Mouse (Mus musculus) CH12.LX (cell line): Measurements from ENCODE around the gene Mospd3.

Experiments
- CTCF ChIP-seq, 2 experiments: IDR thresholded peaks in 1 of 2; conservative IDR thresholded peaks in 1 of 2; 2 replicates each; pipeline ENCODE4 v1.5.1; 2011 to 2012; ENCODE audit warnings: low read depth in 2 of 2, low read length in 2 of 2, improper control_type of control experiment in 1 of 2, inconsistent platforms in 1 of 2, mild to moderate bottlenecking in 1 of 2, moderate library complexity in 1 of 2
- ELF1 ChIP-seq: IDR thresholded peaks from 2 replicates; pipeline ENCODE4 v1.6.1; 2014; ENCODE audit warnings: low read depth, mild to moderate bottlenecking, inconsistent platforms, low read length, improper control_type of control experiment
- EP300 ChIP-seq: IDR thresholded peaks from 2 replicates; pipeline ENCODE4 v1.6.1; 2011; ENCODE audit warnings: low read length, improper control_type of control experiment
- TCF12 ChIP-seq: IDR thresholded peaks from 2 replicates; pipeline ENCODE4 v1.6.1; 2014; ENCODE audit warnings: low read depth, mild to moderate bottlenecking, inconsistent platforms, low read length, improper control_type of control experiment
- USF1 ChIP-seq: IDR thresholded peaks from 2 replicates; pipeline ENCODE4 v1.6.1; 2014; ENCODE audit warnings: low read depth, mild to moderate bottlenecking, inconsistent platforms, low read length, improper control_type of control experiment
- ZKSCAN1 ChIP-seq: IDR thresholded peaks from 2 replicates; pipeline ENCODE4 v1.6.1; 2012; ENCODE audit warnings: low read depth, inconsistent platforms, low read length, improper control_type of control experiment, borderline replicate concordance

DNA sequence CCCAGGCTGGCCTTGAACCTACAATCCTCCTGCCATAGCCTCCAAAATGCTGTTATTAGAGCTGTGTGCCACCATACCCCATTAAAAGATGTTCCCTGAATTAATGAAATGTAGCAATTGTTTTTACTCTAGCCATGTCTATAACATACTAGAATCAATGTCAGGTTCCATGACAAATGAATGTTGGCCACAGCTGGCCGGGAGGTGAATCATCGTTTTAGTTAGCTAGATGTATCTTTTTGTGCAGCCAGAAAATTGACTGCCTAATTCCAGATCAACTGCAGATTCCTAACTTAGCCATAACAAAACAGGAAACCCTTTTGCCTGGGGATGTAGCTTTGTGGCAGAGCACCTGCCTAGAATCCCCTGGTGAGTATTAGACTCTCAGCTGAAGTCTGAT lies 51.0 kb downstream of the Mospd3 start:
- TF ChIP-seq EP300 (no peak), USF1 (no peak), ELF1 (no peak), ZKSCAN1 (no peak), TCF12 (no peak), CTCF (conservative IDR thresholded peaks at IDR 0.05 in 1 of 2, IDR thresholded peaks at IDR 0.05 in 1 of 2; ENCODE audit: low read depth in 2 of 2, low read length in 2 of 2) (no peak)
